Mouse (Mus musculus) lung, embryonic 14.5 days (tissue): ENCODE data around the gene Mas1. TPM values are rescaled to one million over a fixed set of nuclear protein-coding genes. Genes with fewer than 3 reads are reported as not detected.

Experiments used
- ATAC-seq: fragments of 200-750 bp; cut with Nextera tagmentation; 2 replicates; pipeline ENCODE4 v1.8.0; 2017; ENCODE audit warnings: mild to moderate bottlenecking, moderate TSS enrichment, moderate library complexity; ENCODE audit not compliant: insufficient read depth
- DNase-seq: peaks from one replicate; pipeline ENCODE4 v3.0.0-alpha.2; 2015
- H3K27ac ChIP-seq: fragments of 300-500 bp; sonication (generic); 2 replicates; pipeline ENCODE4 v1.5.1; 2014; ENCODE audit warnings: low read depth, mild to moderate bottlenecking, moderate library complexity
- H3K27me3 ChIP-seq: fragments of 300-500 bp; sonication (generic); 2 replicates; pipeline ENCODE4 v1.6.1; 2014; ENCODE audit warnings: low read length, control low read depth; ENCODE audit not compliant: insufficient read depth
- H3K36me3 ChIP-seq: fragments of 300-500 bp; sonication (generic); 2 replicates; pipeline ENCODE4 v1.6.1; 2014; ENCODE audit warnings: control low read depth; ENCODE audit not compliant: insufficient read depth
- H3K4me1 ChIP-seq: fragments of 300-500 bp; sonication (generic); 2 replicates; pipeline ENCODE4 v1.6.1; 2014; ENCODE audit warnings: antibody characterized with exemption, control low read depth; ENCODE audit not compliant: insufficient read depth
- H3K4me2 ChIP-seq: fragments of 300-500 bp; sonication (generic); 2 replicates; pipeline ENCODE4 v1.6.1; 2014; ENCODE audit warnings: mild to moderate bottlenecking
- H3K4me3 ChIP-seq: fragments of 300-500 bp; sonication (generic); 2 replicates; pipeline ENCODE4 v1.5.1; 2014; ENCODE audit warnings: low read depth, low read length
- H3K9ac ChIP-seq: fragments of 300-500 bp; sonication (generic); 2 replicates; pipeline ENCODE4 v1.6.1; 2014
- H3K9me3 ChIP-seq: fragments of 300-500 bp; sonication (generic); 2 replicates; pipeline ENCODE4 v1.6.1; 2016; ENCODE audit warnings: low read depth, low read length, control low read depth
- CTCF ChIP-seq: IDR thresholded peaks from 2 replicates; pipeline ENCODE4 v1.5.1; 2016; ENCODE audit warnings: antibody characterized with exemption, low read depth
- WGBS: fragments of 180-500 bp; shearing (Covaris S2); extraction: QIAGEN DNeasy Blood & Tissue Kit; methylation state at CpG from one replicate; pipeline ENCODE4 v1.1.7; 2014; 5-methylcytosine and 5-hydroxymethylcytosine counted together
- polyA plus RNA-seq: library from polyadenylated mRNA; unstranded; fragments of >200 nt; fragmentation: Nextera tagmentation; extraction: Ambion mirVana; gene quantifications from 2 replicates; pipeline ENCODE4 v1.2.1, GENCODE M21; 2014

Gene Mas1
- polyA plus RNA-seq, 1 experiment from 2014 or later, result 0.67 TPM

GRCm38 (mm10) chr17:12857395-12857794 is 10.5 kb downstream of the Mas1 start:
- ATAC-seq (no peak), DNase-seq (no peak)
- Histone ChIP-seq H3K9ac (no peak overlapping the region), H3K27me3 (no peaks in the 10 kb centered on the region), H3K27ac (no peak overlapping the region), H3K4me2 (no peak overlapping the region), H3K4me3 (no peak overlapping the region), H3K9me3 (no peaks in the 10 kb centered on the region), H3K4me1 (no peaks in the 10 kb centered on the region), H3K36me3 (no peaks in the 10 kb centered on the region)
- WGBS, result 24% methylated on average over 3 of the region's 3 CpGs
- no peak for TF ChIP-seq CTCF

DNA sequence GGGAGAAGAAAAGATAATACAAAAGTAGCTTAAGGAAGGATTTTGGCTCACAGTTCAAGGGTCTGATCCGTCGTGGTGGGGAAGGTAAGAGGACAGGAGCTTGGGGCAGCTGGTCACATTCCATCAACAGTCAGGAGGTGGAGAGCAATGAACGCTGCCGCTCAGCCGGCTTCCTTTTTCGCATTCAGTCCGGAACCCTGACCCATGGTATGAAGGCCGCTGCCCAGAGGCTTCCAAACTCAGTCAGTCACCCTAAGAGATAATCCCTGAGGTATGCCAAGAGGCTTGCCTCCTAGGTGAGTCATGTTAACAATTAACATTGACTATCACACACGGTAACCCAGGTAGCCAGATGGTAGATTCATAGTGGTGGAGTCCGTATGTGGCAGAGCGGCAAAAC is 13.6 kb downstream of the Mas1 start:
- no peaks in the 10 kb centered on the region for H3K9me3 ChIP-seq
- TF ChIP-seq CTCF, result no peak
- no peaks in the 10 kb centered on the region for H3K4me1 ChIP-seq
- no peak overlapping the region for H3K27ac ChIP-seq
- 87% methylated on average over 11 of the region's 11 CpGs for WGBS
- no peaks in the 10 kb centered on the region for H3K27me3 ChIP-seq
- H3K9ac ChIP-seq, result no peak overlapping the region
- DNase-seq (no peak), ATAC-seq (no peak)
- H3K4me3 ChIP-seq, result no peak overlapping the region
- no peaks in the 10 kb centered on the region for H3K36me3 ChIP-seq
- no peak overlapping the region for H3K4me2 ChIP-seq

DNA sequence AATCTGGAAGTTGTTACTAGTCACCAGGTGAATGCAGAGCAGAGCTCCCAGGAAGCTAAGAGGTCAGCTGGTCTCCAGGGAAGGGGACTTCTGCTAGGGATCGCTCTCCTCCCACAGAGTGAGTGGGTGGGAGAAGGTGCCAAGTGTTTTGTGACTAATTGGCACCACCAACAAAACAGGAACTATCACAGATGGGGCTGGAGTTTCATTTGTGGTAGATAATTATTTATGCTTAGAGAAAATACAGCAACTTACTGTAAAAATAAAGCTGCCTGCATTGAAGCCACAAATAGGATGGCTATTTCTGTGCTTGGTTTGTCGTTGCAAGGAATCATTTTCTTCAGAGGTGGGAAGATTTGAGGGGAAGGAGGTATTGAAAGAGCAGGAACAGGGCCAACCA is 14.1 kb downstream of the Mas1 start:
- no peak for DNase-seq
- H3K4me3 ChIP-seq, result no peak overlapping the region

DNA sequence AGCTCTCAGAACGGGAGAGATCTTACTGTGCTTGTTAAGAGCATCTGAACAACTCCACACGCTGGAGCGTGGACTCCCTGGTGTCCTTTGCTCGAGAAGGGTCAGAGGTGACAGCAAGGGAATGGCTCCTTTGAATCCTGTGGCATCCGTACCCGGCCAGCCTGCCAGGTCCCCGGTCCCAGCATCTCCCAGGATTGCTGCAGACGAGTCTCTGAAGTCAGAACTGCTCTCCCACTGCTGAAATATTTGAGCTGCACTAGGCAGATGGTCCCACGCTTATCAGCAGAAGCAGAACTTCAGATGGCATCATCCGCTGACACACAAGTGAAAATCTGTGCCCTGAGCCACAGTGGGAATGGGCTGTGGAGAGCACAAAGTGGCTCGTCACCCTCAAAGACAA is 16.3 kb downstream of the Mas1 start:
- Histone ChIP-seq H3K4me1 (no peaks in the 10 kb centered on the region), H3K4me2 (no peak overlapping the region), H3K27ac (no peak overlapping the region), H3K27me3 (no peaks in the 10 kb centered on the region), H3K36me3 (no peaks in the 10 kb centered on the region), H3K4me3 (no peak overlapping the region), H3K9me3 (no peaks in the 10 kb centered on the region), H3K9ac (no peak overlapping the region)
- no peak for ATAC-seq
- DNase-seq, result no peak
- TF ChIP-seq CTCF, result no peak
- 72% methylated on average over 11 of the region's 11 CpGs for WGBS

More for the DNA sequence above, 14.1 kb downstream of the Mas1 start:
- TF ChIP-seq CTCF, result no peak
- Histone ChIP-seq H3K4me2 (no peak overlapping the region), H3K9me3 (no peaks in the 10 kb centered on the region), H3K27ac (no peak overlapping the region), H3K27me3 (no peaks in the 10 kb centered on the region), H3K4me1 (no peaks in the 10 kb centered on the region), H3K9ac (no peak overlapping the region), H3K36me3 (no peaks in the 10 kb centered on the region)
- 83% methylated on average over 2 of the region's 2 CpGs for WGBS
- no peak for ATAC-seq

DNA sequence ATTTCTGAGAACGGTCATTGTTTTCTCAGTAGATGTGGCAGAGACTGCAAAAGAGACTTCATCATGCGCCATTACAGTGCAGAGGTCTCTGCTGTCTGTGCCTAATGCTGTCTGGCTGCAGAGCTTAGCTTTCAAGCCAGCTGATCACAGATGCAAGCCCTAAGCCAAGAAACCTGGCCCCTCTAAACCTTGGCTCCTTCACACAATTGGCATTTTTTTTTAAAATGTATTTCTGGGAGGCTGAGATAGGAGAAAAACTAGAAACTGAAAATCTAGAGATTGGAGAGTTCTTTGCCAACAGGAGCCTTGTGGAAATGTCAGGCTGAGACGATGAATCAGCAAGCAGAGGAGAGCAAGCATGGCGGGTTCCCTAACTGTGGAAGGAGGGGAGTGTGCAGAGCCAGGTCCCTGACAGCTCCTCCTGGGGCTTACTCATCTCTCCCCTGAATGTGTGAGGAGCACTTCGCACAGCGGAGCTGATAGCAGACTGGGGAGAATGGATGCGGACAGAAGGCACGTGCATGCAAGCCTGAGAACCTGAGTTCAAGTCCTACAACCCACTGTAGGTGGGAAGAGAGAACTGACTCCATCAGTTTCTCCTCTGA is 18.1 kb downstream of the Mas1 start:
- 79% methylated on average over 8 of the region's 8 CpGs for WGBS
- no peaks in the 10 kb centered on the region for H3K36me3 ChIP-seq
- H3K4me3 ChIP-seq, result no peak overlapping the region
- DNase-seq (no peak), ATAC-seq (no peak)
- no peaks in the 10 kb centered on the region for H3K9me3 ChIP-seq
- H3K9ac ChIP-seq, result no peak overlapping the region
- H3K27ac ChIP-seq, result no peak overlapping the region
- no peak overlapping the region for H3K4me2 ChIP-seq
- H3K4me1 ChIP-seq, result no peaks in the 10 kb centered on the region
- no peak for TF ChIP-seq CTCF
- H3K27me3 ChIP-seq, result no peaks in the 10 kb centered on the region

DNA sequence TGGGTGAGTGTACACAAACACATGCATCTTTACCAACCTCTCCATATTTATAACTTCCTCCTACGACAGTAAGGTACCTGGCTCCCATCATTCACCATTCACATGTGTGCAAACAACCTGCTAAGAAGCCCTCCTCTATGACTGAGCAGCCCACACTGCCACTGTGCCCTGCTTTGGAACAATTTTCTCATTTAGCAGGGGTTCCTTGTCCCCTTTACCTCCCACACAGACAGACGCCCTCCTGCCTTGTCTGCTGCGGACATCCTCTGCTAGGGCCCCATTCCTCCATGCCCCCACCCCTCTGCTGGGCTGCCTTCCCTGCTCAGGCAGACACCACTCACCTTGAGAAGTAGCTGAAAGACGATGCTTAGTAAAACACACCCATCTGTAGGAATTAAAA is 20.2 kb downstream of the Mas1 start:
- Histone ChIP-seq H3K4me2 (no peak overlapping the region), H3K4me1 (peaks cover 4% of the 10 kb centered on the region; the same call in 1 of the 2 replicates), H3K4me3 (no peak overlapping the region), H3K36me3 (no peaks in the 10 kb centered on the region), H3K9ac (no peak overlapping the region), H3K9me3 (no peaks in the 10 kb centered on the region), H3K27me3 (no peaks in the 10 kb centered on the region), H3K27ac (no peak overlapping the region)
- no peak for DNase-seq
- ATAC-seq, result no peak
- WGBS, result 55% methylated on average over 4 of the region's 4 CpGs
- TF ChIP-seq CTCF, result no peak

- DNase-seq (no peak), ATAC-seq (no peak)
- Histone ChIP-seq H3K4me2 (no peak overlapping the region), H3K36me3 (no peaks in the 10 kb centered on the region), H3K4me1 (peaks cover 4% of the 10 kb centered on the region; the same call in 1 of the 2 replicates), H3K4me3 (no peak overlapping the region), H3K9me3 (no peaks in the 10 kb centered on the region), H3K27me3 (no peaks in the 10 kb centered on the region), H3K27ac (peak overlapping the region; percentile 20; the same call in 1 of the 2 replicates), H3K9ac (no peak overlapping the region)
- 69% methylated on average over 5 of the region's 5 CpGs for WGBS
- no peak for TF ChIP-seq CTCF
These were observed 21.5 kb downstream of the Mas1 start for GRCm38 (mm10) chr17:12846474-12846873.
